Mouse (Mus musculus): ENCODE measurements at regions not wholly inside any gene's neighbourhood (a gene's known extent, or its start where the extent isn't known, plus 50 kb on each side); places are given as distances from the start of the nearest gene placed in this dataset.

DNA sequence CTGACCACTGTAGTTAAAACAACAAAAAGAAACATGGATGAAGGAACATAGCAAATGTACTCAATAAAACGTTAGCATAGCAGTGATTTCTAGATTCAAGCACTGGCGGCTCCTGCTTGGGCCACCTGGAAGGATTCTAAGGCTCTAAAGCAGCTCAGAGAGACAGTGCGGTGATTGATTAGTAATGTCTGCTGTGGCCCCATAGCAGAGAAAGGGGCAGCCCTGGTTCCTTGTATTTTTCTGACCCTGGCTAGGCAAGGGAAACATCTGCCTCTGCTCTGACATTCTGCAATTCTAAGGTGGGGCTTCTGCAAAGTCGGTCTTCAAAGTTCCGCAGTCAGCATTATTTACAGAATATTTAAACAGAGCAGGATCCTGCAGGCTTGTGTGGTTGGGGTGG, 84.1 kb downstream of the 2410131K14Rik start:
- no peak for TF ChIP-seq EP300 (IDR thresholded peaks at IDR 0.05)
- TF ChIP-seq CTCF (IDR thresholded peaks at IDR 0.05): no peak
